Mouse (Mus musculus): ENCODE results near the gene Tpx2. TPM values are rescaled to one million over a fixed set of nuclear protein-coding genes. Genes with fewer than 3 reads are reported as not detected.
A peak's percentile ranks its signal among the peaks of the same experiment; 100 is the strongest.

The Tpx2 gene
- polyA plus RNA-seq, 1 experiment from 2014 or later: 59.8 TPM

DNA sequence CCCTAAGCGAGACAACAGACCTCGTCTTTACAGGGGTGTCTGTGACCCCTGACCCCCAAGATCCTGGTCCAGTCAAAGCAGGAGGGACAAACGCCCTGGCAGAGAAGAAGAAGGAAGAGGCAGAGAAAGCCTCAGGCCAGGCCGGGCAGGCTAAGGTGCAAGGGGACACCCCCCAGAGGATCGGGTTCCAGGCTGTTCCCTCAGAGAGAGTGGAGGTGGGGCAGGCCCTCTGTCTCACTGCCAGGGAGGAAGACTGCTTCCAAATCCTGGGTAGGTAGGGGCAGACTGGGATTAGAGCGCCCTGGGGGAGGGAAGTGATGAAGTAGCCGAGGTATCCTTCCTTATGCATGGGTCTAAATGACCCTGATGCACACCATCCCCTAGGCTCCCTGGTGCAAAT is 65.7 kb downstream of the Tpx2 start:
- Histone ChIP-seq H3K27me3 (ENCODE audit: control insufficient read depth, insufficient read depth, low read length) (peaks cover 37% of the 10 kb centered on the region), H3K4me1 (ENCODE audit: control insufficient read depth, insufficient read depth, low read length) (peaks cover 2% of the 10 kb centered on the region; the same call in 1 of the 2 replicates), H3K4me3 (replicated peaks; ENCODE audit: low read length) (no peak overlapping the region), H3K9me3 (replicated peaks; ENCODE audit: control insufficient read depth, low read length) (no peaks in the 10 kb centered on the region), H3K36me3 (ENCODE audit: control insufficient read depth, insufficient read depth, low read length) (no peaks in the 10 kb centered on the region), H3K9ac (ENCODE audit: low read length) (no peak overlapping the region), H3K4me2 (ENCODE audit: low read depth, low read length) (no peak overlapping the region), H3K27ac (ENCODE audit: low read length) (no peak overlapping the region)
- WGBS: 26% methylated on average over 7 of the region's 7 CpGs
- no peak for ATAC-seq (ENCODE audit: insufficient read depth, low FRiP score)

- peak; percentile 53; the same call in 1 of the 2 replicates for ATAC-seq (ENCODE audit: insufficient read depth, low FRiP score)
Observed at GRCm38 (mm10) chr2:152914310-152915120, 66.8 kb downstream of the Tpx2 start.

DNA sequence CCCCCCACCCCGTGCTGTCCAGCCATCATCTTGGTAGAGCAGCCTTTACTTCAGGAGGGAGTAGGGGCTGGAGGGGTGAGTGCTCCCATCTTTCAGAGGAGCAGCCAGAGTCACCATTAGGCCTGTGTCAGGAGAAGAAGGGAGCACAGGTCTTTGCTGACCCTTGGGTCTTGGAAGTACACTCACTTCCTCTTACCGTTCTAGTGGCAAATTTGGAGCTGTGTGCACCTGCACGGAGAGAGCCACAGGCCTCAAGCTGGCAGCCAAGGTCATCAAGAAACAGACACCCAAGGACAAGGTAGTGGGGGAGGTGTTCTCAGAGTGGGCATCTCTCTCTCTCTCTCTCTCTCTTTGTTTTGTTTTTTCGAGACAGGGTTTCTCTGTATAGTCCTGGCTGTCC is 67.7 kb downstream of the Tpx2 start:
- H3K27me3 ChIP-seq (ENCODE audit: control insufficient read depth, insufficient read depth, low read length): peaks cover 35% of the 10 kb centered on the region
- ATAC-seq (ENCODE audit: insufficient read depth, low FRiP score): no peak
- WGBS: 63% methylated on average over 4 of the region's 4 CpGs
- no peak overlapping the region for H3K4me3 ChIP-seq (replicated peaks; ENCODE audit: low read length)
- no peaks in the 10 kb centered on the region for H3K36me3 ChIP-seq (ENCODE audit: control insufficient read depth, insufficient read depth, low read length)
- H3K9ac ChIP-seq (ENCODE audit: low read length): no peak overlapping the region
- H3K27ac ChIP-seq (ENCODE audit: low read length): no peak overlapping the region
- H3K4me2 ChIP-seq (ENCODE audit: low read depth, low read length): no peak overlapping the region
- no peaks in the 10 kb centered on the region for H3K9me3 ChIP-seq (replicated peaks; ENCODE audit: control insufficient read depth, low read length)
- H3K4me1 ChIP-seq (ENCODE audit: control insufficient read depth, insufficient read depth, low read length): peaks cover 2% of the 10 kb centered on the region; the same call in 1 of the 2 replicates

More at GRCm38 (mm10) chr2:152914310-152915120, 66.8 kb downstream of the Tpx2 start:
- Histone ChIP-seq H3K4me2 (ENCODE audit: low read depth, low read length) (peak overlapping the region; percentile 30; the same call in 1 of the 2 replicates), H3K27me3 (ENCODE audit: control insufficient read depth, insufficient read depth, low read length) (peaks cover 37% of the 10 kb centered on the region), H3K9ac (ENCODE audit: low read length) (peak overlapping the region; percentile 28; the same call in 1 of the 2 replicates), H3K36me3 (ENCODE audit: control insufficient read depth, insufficient read depth, low read length) (no peaks in the 10 kb centered on the region), H3K4me3 (replicated peaks; ENCODE audit: low read length) (no peak overlapping the region), H3K9me3 (replicated peaks; ENCODE audit: control insufficient read depth, low read length) (no peaks in the 10 kb centered on the region), H3K4me1 (ENCODE audit: control insufficient read depth, insufficient read depth, low read length) (peaks cover 2% of the 10 kb centered on the region; the same call in 1 of the 2 replicates), H3K27ac (ENCODE audit: low read length) (no peak overlapping the region)
- 4% methylated on average over 18 of the region's 18 CpGs for WGBS

DNA sequence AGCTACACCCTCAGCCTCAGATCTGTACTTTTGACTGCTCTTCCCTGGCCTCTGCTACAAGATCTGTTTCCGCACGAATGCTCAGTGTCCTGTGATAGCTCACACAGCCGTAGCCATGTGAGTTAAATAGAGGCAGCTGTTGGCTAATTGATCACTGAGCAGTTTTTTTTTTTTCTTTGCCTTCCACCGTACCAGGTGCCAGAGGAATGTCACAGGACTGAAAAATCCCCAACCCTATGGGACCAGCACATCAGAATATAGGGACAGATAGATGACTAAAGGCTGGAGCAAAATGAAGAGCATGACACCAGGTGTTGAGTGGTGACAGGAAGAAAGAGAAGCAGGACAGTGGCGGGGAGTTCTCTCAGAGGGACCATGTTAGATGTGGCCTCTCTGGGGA is 68.3 kb downstream of the Tpx2 start:
- Histone ChIP-seq H3K4me3 (replicated peaks; ENCODE audit: low read length) (no peak overlapping the region), H3K9me3 (replicated peaks; ENCODE audit: control insufficient read depth, low read length) (no peaks in the 10 kb centered on the region), H3K36me3 (ENCODE audit: control insufficient read depth, insufficient read depth, low read length) (no peaks in the 10 kb centered on the region), H3K4me1 (ENCODE audit: control insufficient read depth, insufficient read depth, low read length) (peaks cover 2% of the 10 kb centered on the region; the same call in 1 of the 2 replicates), H3K27ac (ENCODE audit: low read length) (no peak overlapping the region), H3K27me3 (ENCODE audit: control insufficient read depth, insufficient read depth, low read length) (peaks cover 29% of the 10 kb centered on the region), H3K9ac (ENCODE audit: low read length) (no peak overlapping the region), H3K4me2 (ENCODE audit: low read depth, low read length) (no peak overlapping the region)
- 48% methylated on average over 5 of the region's 5 CpGs for WGBS
- no peak for ATAC-seq (ENCODE audit: insufficient read depth, low FRiP score)

GRCm38 (mm10) chr2:152917671-152918070 is 69.9 kb downstream of the Tpx2 start:
- Histone ChIP-seq H3K9ac (ENCODE audit: low read length) (no peak overlapping the region), H3K4me1 (ENCODE audit: control insufficient read depth, insufficient read depth, low read length) (peaks cover 2% of the 10 kb centered on the region; the same call in 1 of the 2 replicates), H3K27me3 (ENCODE audit: control insufficient read depth, insufficient read depth, low read length) (peaks cover 14% of the 10 kb centered on the region), H3K4me2 (ENCODE audit: low read depth, low read length) (no peak overlapping the region), H3K27ac (ENCODE audit: low read length) (no peak overlapping the region), H3K4me3 (replicated peaks; ENCODE audit: low read length) (no peak overlapping the region), H3K36me3 (ENCODE audit: control insufficient read depth, insufficient read depth, low read length) (no peaks in the 10 kb centered on the region), H3K9me3 (replicated peaks; ENCODE audit: control insufficient read depth, low read length) (no peaks in the 10 kb centered on the region)
- 44% methylated on average over 9 of the region's 9 CpGs for WGBS
- no peak for ATAC-seq (ENCODE audit: insufficient read depth, low FRiP score)

DNA sequence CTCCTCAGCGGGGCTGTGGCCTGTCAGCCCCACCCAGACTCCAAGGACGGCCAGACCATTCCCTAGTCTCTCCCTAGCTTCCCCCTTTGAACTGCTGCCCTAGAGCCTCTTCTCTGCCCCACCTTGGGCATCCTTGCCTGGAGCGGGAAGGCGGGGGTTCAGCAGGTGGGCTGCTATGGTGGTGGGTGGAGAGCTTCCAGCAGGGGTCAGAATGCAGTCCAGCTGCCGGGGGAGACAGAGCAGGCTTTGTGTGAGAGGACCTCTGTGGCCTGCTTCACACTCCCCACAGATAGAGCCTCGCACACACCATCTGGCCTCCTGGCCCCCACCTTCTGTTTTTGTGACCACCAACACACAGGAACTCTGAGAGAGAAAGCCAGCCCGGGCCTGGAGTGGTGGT is 74.6 kb downstream of the Tpx2 start:
- no peak overlapping the region for H3K4me2 ChIP-seq (ENCODE audit: low read depth, low read length)
- no peaks in the 10 kb centered on the region; the same call in 1 of the 2 replicates for H3K27me3 ChIP-seq (ENCODE audit: control insufficient read depth, insufficient read depth, low read length)
- H3K4me1 ChIP-seq (ENCODE audit: control insufficient read depth, insufficient read depth, low read length): peaks cover 11% of the 10 kb centered on the region; the same call in 1 of the 2 replicates
- H3K9ac ChIP-seq (ENCODE audit: low read length): no peak overlapping the region
- H3K9me3 ChIP-seq (replicated peaks; ENCODE audit: control insufficient read depth, low read length): no peaks in the 10 kb centered on the region
- H3K27ac ChIP-seq (ENCODE audit: low read length): no peak overlapping the region
- no peaks in the 10 kb centered on the region for H3K36me3 ChIP-seq (ENCODE audit: control insufficient read depth, insufficient read depth, low read length)
- no peak for ATAC-seq (ENCODE audit: insufficient read depth, low FRiP score)
- WGBS: 34% methylated on average over 6 of the region's 7 CpGs
- H3K4me3 ChIP-seq (replicated peaks; ENCODE audit: low read length): no peak overlapping the region

- Histone ChIP-seq H3K27ac (ENCODE audit: low read length) (no peak overlapping the region), H3K4me3 (replicated peaks; ENCODE audit: low read length) (no peak overlapping the region), H3K9ac (ENCODE audit: low read length) (no peak overlapping the region), H3K36me3 (ENCODE audit: control insufficient read depth, insufficient read depth, low read length) (no peaks in the 10 kb centered on the region), H3K9me3 (replicated peaks; ENCODE audit: control insufficient read depth, low read length) (no peaks in the 10 kb centered on the region), H3K4me1 (ENCODE audit: control insufficient read depth, insufficient read depth, low read length) (peaks cover 11% of the 10 kb centered on the region; the same call in 1 of the 2 replicates), H3K4me2 (ENCODE audit: low read depth, low read length) (no peak overlapping the region), H3K27me3 (ENCODE audit: control insufficient read depth, insufficient read depth, low read length) (no peaks in the 10 kb centered on the region)
- WGBS: 78% methylated on average over 3 of the region's 3 CpGs
- ATAC-seq (ENCODE audit: insufficient read depth, low FRiP score): no peak
Observed at GRCm38 (mm10) chr2:152923621-152924020, 75.9 kb downstream of the Tpx2 start.

DNA sequence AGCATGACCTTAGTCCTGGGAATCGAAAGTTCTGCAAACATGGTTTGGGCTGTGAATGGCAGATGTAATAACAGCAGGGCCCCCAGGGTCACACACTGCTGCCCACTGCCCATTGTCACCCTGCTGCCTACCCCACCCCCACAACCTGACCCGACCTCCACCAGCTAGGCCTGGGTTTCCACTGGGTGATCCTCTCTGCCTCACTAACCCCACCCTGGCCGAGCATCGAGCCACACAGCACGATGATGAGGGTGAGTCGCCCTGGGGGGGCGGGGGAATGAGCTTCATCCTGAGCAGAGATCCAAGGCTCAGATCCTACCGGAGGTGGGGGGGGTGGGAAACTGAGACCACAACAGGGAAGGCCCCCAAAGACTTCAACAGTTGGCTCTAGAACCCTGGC is 76.4 kb downstream of the Tpx2 start:
- ATAC-seq (ENCODE audit: insufficient read depth, low FRiP score): no peak
- WGBS: 49% methylated on average over 8 of the region's 8 CpGs
- Histone ChIP-seq H3K9ac (ENCODE audit: low read length) (no peak overlapping the region), H3K4me3 (replicated peaks; ENCODE audit: low read length) (no peak overlapping the region), H3K9me3 (replicated peaks; ENCODE audit: control insufficient read depth, low read length) (no peaks in the 10 kb centered on the region), H3K36me3 (ENCODE audit: control insufficient read depth, insufficient read depth, low read length) (no peaks in the 10 kb centered on the region), H3K4me1 (ENCODE audit: control insufficient read depth, insufficient read depth, low read length) (peaks cover 15% of the 10 kb centered on the region), H3K27me3 (ENCODE audit: control insufficient read depth, insufficient read depth, low read length) (no peaks in the 10 kb centered on the region), H3K27ac (ENCODE audit: low read length) (no peak overlapping the region), H3K4me2 (ENCODE audit: low read depth, low read length) (no peak overlapping the region)

- Histone ChIP-seq H3K27ac (ENCODE audit: low read length) (peak overlapping the region; percentile 78; the same call in 1 of the 2 replicates), H3K4me1 (ENCODE audit: control insufficient read depth, insufficient read depth, low read length) (peaks cover 15% of the 10 kb centered on the region)
- ATAC-seq (ENCODE audit: insufficient read depth, low FRiP score): no peak
Observed at GRCm38 (mm10) chr2:152924543-152924942, 76.8 kb downstream of the Tpx2 start.

More at GRCm38 (mm10) chr2:152924543-152924942, 76.8 kb downstream of the Tpx2 start:
- Histone ChIP-seq H3K27me3 (ENCODE audit: control insufficient read depth, insufficient read depth, low read length) (no peaks in the 10 kb centered on the region), H3K36me3 (ENCODE audit: control insufficient read depth, insufficient read depth, low read length) (no peaks in the 10 kb centered on the region), H3K9ac (ENCODE audit: low read length) (no peak overlapping the region), H3K9me3 (replicated peaks; ENCODE audit: control insufficient read depth, low read length) (no peaks in the 10 kb centered on the region), H3K4me3 (replicated peaks; ENCODE audit: low read length) (no peak overlapping the region), H3K4me2 (ENCODE audit: low read depth, low read length) (no peak overlapping the region)
- WGBS: 70% methylated on average over 5 of the region's 5 CpGs

All from stomach, embryonic 16.5 days (tissue).